Comparison of ENCODE assay signal across 22 mouse cellular contexts in the genomic region with DNA sequence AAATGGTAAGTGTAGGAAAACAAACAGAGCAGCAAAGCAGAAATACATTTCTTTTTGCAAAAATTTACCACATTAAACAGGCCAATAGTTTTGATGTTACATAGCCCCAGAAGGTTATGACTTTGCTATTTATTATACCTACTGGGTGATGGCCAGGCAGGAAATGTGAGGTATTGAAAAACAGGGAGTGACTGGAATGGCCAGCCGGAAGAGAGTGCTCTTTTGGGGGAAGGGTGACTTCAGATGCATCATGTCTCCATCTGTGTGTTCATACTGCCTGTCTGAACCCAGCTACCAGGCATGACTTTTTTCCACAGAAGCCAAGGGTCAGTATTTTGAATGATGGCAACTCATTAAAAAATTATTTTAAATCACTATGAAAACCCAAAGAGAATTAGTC.
DNase-seq lines count a peak whose midpoint lies in the region; ATAC-seq and TF ChIP-seq lines count a peak whose summit lies in the region.
"Had no signal": no experiment of that assay in that cellular context is flagged by ENCODE, and none has a peak within 500 bp of the region (broad histone marks: within the 10 kb centered on the region; RNA-seq: fewer than 3 reads in every experiment).

No protein-coding gene starts in this region.

- no peaks in the 10 kb centered on the region for H3K36me3 ChIP-seq in forebrain, embryonic 11.5 days (ENCODE audit: control insufficient read depth, insufficient read depth, low read length)
- no peaks in the 10 kb centered on the region for H3K36me3 ChIP-seq in forebrain, postnatal 0 days (ENCODE audit: insufficient read depth)
- H3K36me3 ChIP-seq in hindbrain, embryonic 13.5 days: no peaks in the 10 kb centered on the region
- no peaks in the 10 kb centered on the region for H3K36me3 ChIP-seq in hindbrain, embryonic 16.5 days (ENCODE audit: control insufficient read depth, insufficient read depth, low read length)
- H3K36me3 ChIP-seq in kidney, postnatal 0 days (ENCODE audit: insufficient read depth, low read length): no peaks in the 10 kb centered on the region
- no peaks in the 10 kb centered on the region for H3K36me3 ChIP-seq in neural tube, embryonic 15.5 days
- H3K36me3 ChIP-seq: embryonic facial prominence, embryonic 12.5 days; forebrain, embryonic 12.5 days; hindbrain, embryonic 10.5 days; limb, embryonic 15.5 days; midbrain, embryonic 12.5 days; neural tube, embryonic 12.5 days; stomach, embryonic 15.5 days had no signal

- H3K27ac ChIP-seq in forebrain, embryonic 11.5 days (ENCODE audit: low read depth, low read length): no peak overlapping the region
- no peak overlapping the region for H3K27ac ChIP-seq in forebrain, postnatal 0 days (ENCODE audit: low read depth, low read length)
- 0 out of 2 replicates have a peak overlapping the region, but pooled peaks have one; percentile 50 for H3K27ac ChIP-seq in hindbrain, embryonic 13.5 days
- H3K27ac ChIP-seq in hindbrain, embryonic 16.5 days (ENCODE audit: low read depth, low read length): no peak overlapping the region
- H3K27ac ChIP-seq in kidney, postnatal 0 days: 0 out of 2 replicates have a peak overlapping the region, but pooled peaks have one; percentile 42
- 0 out of 2 replicates have a peak overlapping the region, but pooled peaks have one; percentile 6 for H3K27ac ChIP-seq in neural tube, embryonic 15.5 days (replicated peaks)
- H3K27ac ChIP-seq: forebrain, embryonic 12.5 days; liver, embryonic 14.5 days; stomach, embryonic 15.5 days had no signal

- no peak overlapping the region for H3K4me3 ChIP-seq in forebrain, embryonic 11.5 days (ENCODE audit: low read depth, low read length)
- H3K4me3 ChIP-seq in forebrain, postnatal 0 days (ENCODE audit: low read depth, low read length): no peak overlapping the region
- no peak overlapping the region for H3K4me3 ChIP-seq in hindbrain, embryonic 13.5 days
- H3K4me3 ChIP-seq in hindbrain, embryonic 16.5 days (ENCODE audit: low read length): no peak overlapping the region
- H3K4me3 ChIP-seq in kidney, postnatal 0 days (replicated peaks; ENCODE audit: low read depth, low read length): no peak overlapping the region
- H3K4me3 ChIP-seq in neural tube, embryonic 15.5 days (replicated peaks): no peak overlapping the region
- H3K4me3 ChIP-seq: embryonic facial prominence, embryonic 12.5 days; forebrain, embryonic 12.5 days; hindbrain, embryonic 10.5 days; limb, embryonic 15.5 days; midbrain, embryonic 12.5 days; neural tube, embryonic 12.5 days; stomach, embryonic 15.5 days had no signal

- WGBS in forebrain, embryonic 11.5 days: 79% methylated on average over 1 of the region's 1 CpGs
- WGBS in forebrain, postnatal 0 days: 72% methylated on average over 1 of the region's 1 CpGs
- WGBS in hindbrain, embryonic 13.5 days: 57% methylated on average over 1 of the region's 1 CpGs
- 64% methylated on average over 1 of the region's 1 CpGs for WGBS in hindbrain, embryonic 16.5 days
- 33% methylated on average over 1 of the region's 1 CpGs for WGBS in kidney, postnatal 0 days
- 52% methylated on average over 1 of the region's 1 CpGs for WGBS in neural tube, embryonic 15.5 days

- H3K9me3 ChIP-seq in forebrain, embryonic 11.5 days (ENCODE audit: control insufficient read depth, low read length): no peaks in the 10 kb centered on the region
- no peaks in the 10 kb centered on the region for H3K9me3 ChIP-seq in forebrain, postnatal 0 days (ENCODE audit: low read length)
- no peaks in the 10 kb centered on the region for H3K9me3 ChIP-seq in hindbrain, embryonic 13.5 days
- H3K9me3 ChIP-seq in hindbrain, embryonic 16.5 days (ENCODE audit: control insufficient read depth, low read length): no peaks in the 10 kb centered on the region
- H3K9me3 ChIP-seq in kidney, postnatal 0 days (replicated peaks; ENCODE audit: low read length): no peaks in the 10 kb centered on the region
- H3K9me3 ChIP-seq in neural tube, embryonic 15.5 days (replicated peaks): no peaks in the 10 kb centered on the region
- H3K9me3 ChIP-seq: embryonic facial prominence, embryonic 12.5 days; forebrain, embryonic 12.5 days; hindbrain, embryonic 10.5 days; limb, embryonic 15.5 days; midbrain, embryonic 12.5 days; neural tube, embryonic 12.5 days; stomach, embryonic 15.5 days had no signal

- ATAC-seq in forebrain, embryonic 11.5 days (replicated peaks; ENCODE audit: low FRiP score): no peak
- no peak for ATAC-seq in forebrain, postnatal 0 days
- ATAC-seq in hindbrain, embryonic 13.5 days (ENCODE audit: low FRiP score): no peak
- no peak for ATAC-seq in hindbrain, embryonic 16.5 days
- no peak for ATAC-seq in kidney, postnatal 0 days (replicated peaks; ENCODE audit: low FRiP score, low read depth)
- no peak for ATAC-seq in neural tube, embryonic 15.5 days (ENCODE audit: low FRiP score)
- ATAC-seq: inflammation-experienced regulatory T-cells, adult 6 months had no signal

- H3K4me1 ChIP-seq in forebrain, embryonic 11.5 days (replicated peaks; ENCODE audit: control insufficient read depth, insufficient read depth, low read length): peaks cover 5% of the 10 kb centered on the region; the same call in 1 of the 2 replicates
- H3K4me1 ChIP-seq in forebrain, postnatal 0 days (ENCODE audit: insufficient read depth): no peaks in the 10 kb centered on the region
- peaks cover 38% of the 10 kb centered on the region for H3K4me1 ChIP-seq in hindbrain, embryonic 13.5 days (replicated peaks)
- H3K4me1 ChIP-seq in hindbrain, embryonic 16.5 days (ENCODE audit: control insufficient read depth, insufficient read depth, low read depth, low read length): peaks cover 7% of the 10 kb centered on the region
- peaks cover 14% of the 10 kb centered on the region for H3K4me1 ChIP-seq in kidney, postnatal 0 days (replicated peaks; ENCODE audit: insufficient read depth, low read length)
- H3K4me1 ChIP-seq in neural tube, embryonic 15.5 days: peaks cover 38% of the 10 kb centered on the region

- no peak for TF ChIP-seq CTCF in forebrain, postnatal 0 days (IDR thresholded peaks at IDR 0.05; ENCODE audit: low read depth)
- no peak for TF ChIP-seq CTCF in kidney, postnatal 0 days (IDR thresholded peaks at IDR 0.05; ENCODE audit: low read depth)

- H3K27me3 ChIP-seq in forebrain, embryonic 11.5 days (ENCODE audit: control insufficient read depth, insufficient read depth, low read length): no peaks in the 10 kb centered on the region
- no peaks in the 10 kb centered on the region for H3K27me3 ChIP-seq in forebrain, postnatal 0 days (ENCODE audit: insufficient read depth, low read length)
- no peaks in the 10 kb centered on the region for H3K27me3 ChIP-seq in hindbrain, embryonic 13.5 days
- H3K27me3 ChIP-seq in hindbrain, embryonic 16.5 days (replicated peaks; ENCODE audit: control insufficient read depth, insufficient read depth, low read length): no peaks in the 10 kb centered on the region
- no peaks in the 10 kb centered on the region for H3K27me3 ChIP-seq in kidney, postnatal 0 days (ENCODE audit: insufficient read depth, low read length)
- no peaks in the 10 kb centered on the region for H3K27me3 ChIP-seq in neural tube, embryonic 15.5 days (replicated peaks)
- H3K27me3 ChIP-seq: embryonic facial prominence, embryonic 12.5 days; limb, embryonic 15.5 days; midbrain, embryonic 12.5 days; neural tube, embryonic 12.5 days; stomach, embryonic 15.5 days had no signal

- DNase-seq in forebrain, embryonic 11.5 days (ENCODE audit: low spot score): peak; percentile 33
- DNase-seq in forebrain, postnatal 0 days: no peak
- peak; percentile 35 for DNase-seq in kidney, postnatal 0 days (ENCODE audit: low spot score)
- no peak for DNase-seq in kidney, adult 18-20 months
- DNase-seq: adrenal gland, postnatal 10 days; cerebellum, adult 2 months; cerebellum, postnatal 25 days; kidney, postnatal 36 days; lung, embryonic 14.5 days; thymus, postnatal 25 days had no signal

- no peak overlapping the region for H3K4me2 ChIP-seq in forebrain, embryonic 11.5 days (ENCODE audit: low read depth, low read length, severe bottlenecking)
- no peak overlapping the region for H3K4me2 ChIP-seq in forebrain, postnatal 0 days (ENCODE audit: low read depth)
- H3K4me2 ChIP-seq in hindbrain, embryonic 13.5 days: no peak overlapping the region
- H3K4me2 ChIP-seq in hindbrain, embryonic 16.5 days (ENCODE audit: low read length): no peak overlapping the region
- H3K4me2 ChIP-seq in kidney, postnatal 0 days (ENCODE audit: low read length): no peak overlapping the region
- H3K4me2 ChIP-seq in neural tube, embryonic 15.5 days: no peak overlapping the region
- H3K4me2 ChIP-seq: embryonic facial prominence, embryonic 12.5 days; forebrain, embryonic 12.5 days; limb, embryonic 15.5 days; lung, embryonic 14.5 days; midbrain, embryonic 12.5 days; neural tube, embryonic 12.5 days; stomach, embryonic 15.5 days had no signal

- H3K9ac ChIP-seq in forebrain, embryonic 11.5 days (ENCODE audit: low read length): no peak overlapping the region
- H3K9ac ChIP-seq in forebrain, postnatal 0 days: no peak overlapping the region
- no peak overlapping the region for H3K9ac ChIP-seq in hindbrain, embryonic 13.5 days
- no peak overlapping the region for H3K9ac ChIP-seq in hindbrain, embryonic 16.5 days (ENCODE audit: low read depth, low read length)
- no peak overlapping the region for H3K9ac ChIP-seq in kidney, postnatal 0 days (ENCODE audit: low read depth, low read length)
- no peak overlapping the region for H3K9ac ChIP-seq in neural tube, embryonic 15.5 days (replicated peaks)
- H3K9ac ChIP-seq: embryonic facial prominence, embryonic 12.5 days; forebrain, embryonic 12.5 days; limb, embryonic 15.5 days; liver, embryonic 14.5 days; lung, embryonic 14.5 days; midbrain, embryonic 12.5 days; neural tube, embryonic 12.5 days; stomach, embryonic 15.5 days had no signal

Comparison
In these comparisons a context has a peak if more than half of its experiments do, and no peak if none do; other contexts are left out.
1. DNase-seq: peak in forebrain, embryonic 11.5 days (single experiment) and kidney, postnatal 0 days (single experiment); none in forebrain, postnatal 0 days (single experiment) and kidney, adult 18-20 months (single experiment).
2. H3K27ac ChIP-seq: peak in hindbrain, embryonic 13.5 days (single experiment), kidney, postnatal 0 days (single experiment) and neural tube, embryonic 15.5 days (single experiment); none in forebrain, embryonic 11.5 days (single experiment), forebrain, postnatal 0 days (single experiment) and hindbrain, embryonic 16.5 days (single experiment).